Mouse (Mus musculus) ES-E14 (cell line): ENCODE data around the gene Sesn1.

Experiments
- MAFK ChIP-seq: IDR thresholded peaks from 2 replicates; pipeline ENCODE4 v1.6.1; 2014; ENCODE audit warnings: mild to moderate bottlenecking, low read depth, low read length, inconsistent platforms; ENCODE audit not compliant: insufficient read depth
- ZC3H11A ChIP-seq: IDR thresholded peaks from 2 replicates; pipeline ENCODE4 v1.6.1; 2012; ENCODE audit warnings: low read depth, mild to moderate bottlenecking, inconsistent platforms, low read length, borderline replicate concordance

DNA sequence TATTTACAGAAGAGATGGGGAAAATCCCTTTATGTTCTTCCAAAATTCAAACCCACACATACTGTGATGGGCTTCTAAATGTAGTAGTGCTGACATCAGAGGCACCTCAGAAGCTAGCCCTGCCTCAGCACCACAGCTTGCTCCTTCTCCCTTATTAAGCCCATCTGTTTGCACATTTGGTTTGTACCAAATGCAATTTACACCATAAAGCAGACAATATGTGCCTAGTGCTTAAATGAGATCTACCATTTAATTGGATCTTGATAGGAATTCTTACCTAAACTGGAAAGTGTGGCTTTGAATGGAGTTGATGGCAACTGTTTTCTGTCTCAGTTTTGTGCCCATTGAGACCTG is 125.7 kb downstream of the Sesn1 start:
- no peak for TF ChIP-seq MAFK
- TF ChIP-seq ZC3H11A: no peak
